Mouse (Mus musculus) embryonic facial prominence, embryonic 10.5 days (tissue): ENCODE data around the gene Cmtm8. TPM values are rescaled to one million over a fixed set of nuclear protein-coding genes. Genes with fewer than 3 reads are reported as not detected.

Source experiments
- DNase-seq: peaks from one replicate; pipeline ENCODE4 v3.0.0-alpha.2; 2017; ENCODE audit warnings: low spot score
- H3K27ac ChIP-seq: fragments of 300-500 bp; sonication (generic); replicated peaks from 2 replicates; pipeline ENCODE4 v1.5.1; 2016; ENCODE audit warnings: mild to moderate bottlenecking
- H3K27me3 ChIP-seq: fragments of 300-500 bp; sonication (generic); replicated peaks from 2 replicates; pipeline ENCODE4 v1.6.1; 2016; ENCODE audit warnings: low read depth, mild to moderate bottlenecking; ENCODE audit not compliant: poor library complexity, severe bottlenecking
- H3K36me3 ChIP-seq: fragments of 300-500 bp; sonication (generic); replicated peaks from 2 replicates; pipeline ENCODE4 v1.6.1; 2016; ENCODE audit warnings: mild to moderate bottlenecking, moderate library complexity
- H3K4me1 ChIP-seq: fragments of 300-500 bp; sonication (generic); 2 replicates; pipeline ENCODE4 v1.6.1; 2016
- H3K4me3 ChIP-seq: fragments of 300-500 bp; sonication (generic); 2 replicates; pipeline ENCODE4 v1.5.1; 2016; ENCODE audit warnings: mild to moderate bottlenecking, moderate library complexity
- H3K9me3 ChIP-seq: fragments of 300-500 bp; sonication (generic); 2 replicates; pipeline ENCODE4 v1.6.1; 2016; ENCODE audit warnings: mild to moderate bottlenecking
- WGBS: fragments of 180-500 bp; shearing (Covaris S2); methylation state at CpG from one replicate; pipeline ENCODE4 v1.1.7; 2016; 5-methylcytosine and 5-hydroxymethylcytosine counted together
- polyA plus RNA-seq: library from polyadenylated mRNA; unstranded; fragments of >200 nt; fragmentation: Nextera tagmentation; extraction: Ambion mirVana; gene quantifications from 2 replicates; pipeline ENCODE4 v1.2.1, GENCODE M21; 2016

Cmtm8 gene
- polyA plus RNA-seq, result 21.3 and 26.4 TPM in 2 replicates

DNA sequence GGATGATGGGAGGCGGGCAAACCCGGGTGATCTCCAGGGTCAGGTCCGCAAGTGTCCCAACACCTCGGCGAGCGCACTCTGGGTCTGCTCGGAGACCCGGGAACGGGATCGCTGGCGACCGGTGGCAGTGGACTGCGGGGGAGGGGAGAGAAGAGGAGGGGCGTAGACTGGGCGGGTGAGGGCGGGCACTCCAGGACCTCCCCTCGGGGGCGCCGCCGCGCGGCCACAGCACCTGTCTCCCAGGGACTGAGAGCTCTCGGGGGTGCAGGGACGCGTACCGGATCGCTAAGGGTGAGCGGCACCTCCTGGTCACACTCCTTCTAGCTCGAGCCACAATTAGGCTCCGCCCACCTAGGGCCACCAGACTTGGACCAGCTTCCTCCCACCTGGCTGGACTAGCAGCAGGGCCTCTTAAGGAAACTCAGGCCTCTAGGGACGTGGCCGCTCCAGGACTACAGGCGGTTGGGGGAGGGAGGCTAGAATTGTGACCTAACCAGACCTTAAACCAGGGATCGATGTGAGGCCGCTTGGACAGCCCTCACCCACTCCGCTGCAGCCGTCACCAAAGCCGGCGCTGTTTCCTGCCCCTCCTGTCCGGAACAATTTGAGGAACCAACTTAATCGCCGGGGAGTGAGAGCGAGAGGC is at the start of gene Cmtm8:
Gene Cmtm8 (minus strand): TSS at position 140 of the 646 bp plus-strand sequence.
- peaks cover 28% of the 10 kb centered on the region for H3K4me1 ChIP-seq
- peaks cover 51% of the 10 kb centered on the region for H3K27me3 ChIP-seq
- H3K36me3 ChIP-seq, result no peaks in the 10 kb centered on the region
- peak; percentile 81 for DNase-seq
- under 1% methylated on average over 43 of the region's 43 CpGs for WGBS
- H3K9me3 ChIP-seq, result no peaks in the 10 kb centered on the region
- H3K27ac ChIP-seq, result peak within 1 kb of the TSS; percentile 81
- H3K4me3 ChIP-seq, result peak within 1 kb of the TSS; percentile 82

DNA sequence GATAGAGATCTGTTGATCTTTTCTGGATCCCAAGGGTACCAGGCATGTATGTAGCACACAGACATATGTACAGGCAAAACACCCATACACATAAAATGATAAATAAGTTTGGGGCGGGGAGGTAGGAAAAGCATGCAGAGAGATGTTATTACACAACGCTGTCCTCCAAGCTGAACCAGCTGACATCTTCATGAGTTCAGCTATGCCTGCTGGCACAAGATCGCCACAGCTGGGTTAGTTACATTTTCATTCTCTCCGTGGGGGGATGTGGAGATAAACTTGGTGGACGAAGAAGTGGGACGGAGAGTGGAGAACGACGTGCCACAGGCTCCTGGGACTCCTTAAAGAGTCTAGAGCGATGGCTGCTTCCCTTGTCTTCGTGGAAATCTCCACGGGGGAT is 49.0 kb upstream of the Cmtm8 start:
- Histone ChIP-seq H3K4me3 (no peak overlapping the region), H3K27me3 (no peaks in the 10 kb centered on the region), H3K36me3 (no peaks in the 10 kb centered on the region), H3K4me1 (no peaks in the 10 kb centered on the region), H3K27ac (no peak overlapping the region), H3K9me3 (0 out of 2 replicates have a peak, but pooled peaks cover 2% of the 10 kb centered on the region)
- 88% methylated on average over 11 of the region's 11 CpGs for WGBS
- no peak for DNase-seq

DNA sequence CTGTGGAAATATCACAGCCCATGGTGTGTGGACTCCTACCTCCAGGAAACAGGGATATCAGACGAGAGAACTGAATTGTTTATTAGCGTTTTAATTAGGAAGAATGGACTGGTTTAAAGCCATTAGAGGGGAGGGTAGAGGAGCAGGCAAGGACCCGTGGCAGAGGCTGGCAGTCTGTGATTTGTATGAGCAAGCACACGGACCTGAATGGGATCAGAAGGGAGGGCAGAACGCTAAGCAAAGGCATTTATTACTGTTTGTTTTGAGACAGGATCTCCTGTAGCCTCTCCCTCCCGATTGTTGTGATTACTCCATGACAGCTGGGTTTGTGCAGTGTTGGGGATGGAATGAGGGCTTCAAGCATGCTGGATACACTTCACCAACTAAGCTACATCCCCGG is 46.4 kb upstream of the Cmtm8 start:
- 54% methylated on average over 7 of the region's 7 CpGs for WGBS
- no peak overlapping the region for H3K4me3 ChIP-seq
- H3K27ac ChIP-seq, result no peak overlapping the region
- peaks cover 10% of the 10 kb centered on the region; the same call in 1 of the 2 replicates for H3K4me1 ChIP-seq
- no peaks in the 10 kb centered on the region for H3K36me3 ChIP-seq
- DNase-seq, result no peak
- H3K9me3 ChIP-seq, result 0 out of 2 replicates have a peak, but pooled peaks cover 2% of the 10 kb centered on the region
- H3K27me3 ChIP-seq, result no peaks in the 10 kb centered on the region

DNA sequence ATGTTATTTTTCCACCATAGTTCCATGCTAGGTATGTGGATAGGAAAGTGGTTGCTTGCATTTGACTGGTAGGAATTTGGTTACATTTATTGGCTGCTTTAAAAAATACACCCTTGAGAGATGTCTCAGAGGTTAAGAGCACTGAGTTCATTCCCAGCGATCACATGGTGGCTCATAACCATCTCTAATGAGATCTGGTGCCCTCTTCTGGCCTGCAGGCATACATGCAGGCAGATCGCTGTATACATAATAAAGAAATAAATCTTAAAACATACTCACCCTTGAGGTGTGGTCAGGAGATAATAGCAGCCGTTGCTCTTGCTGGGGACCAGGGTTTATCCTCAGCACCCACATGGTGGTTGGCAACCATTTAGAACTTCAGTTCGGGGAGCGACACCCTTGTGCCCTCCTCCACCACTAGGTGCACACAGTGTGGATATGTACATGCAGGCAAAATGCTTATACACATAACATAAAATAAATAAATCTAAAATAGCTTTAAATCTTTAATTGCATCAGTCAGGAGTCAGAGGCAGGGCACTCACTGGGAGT is 45.0 kb upstream of the Cmtm8 start:
- 89% methylated on average over 5 of the region's 5 CpGs for WGBS
- Histone ChIP-seq H3K27me3 (no peaks in the 10 kb centered on the region), H3K4me1 (peaks cover 10% of the 10 kb centered on the region; the same call in 1 of the 2 replicates), H3K4me3 (no peak overlapping the region), H3K36me3 (no peaks in the 10 kb centered on the region), H3K9me3 (no peaks in the 10 kb centered on the region), H3K27ac (no peak overlapping the region)
- DNase-seq, result no peak

DNA sequence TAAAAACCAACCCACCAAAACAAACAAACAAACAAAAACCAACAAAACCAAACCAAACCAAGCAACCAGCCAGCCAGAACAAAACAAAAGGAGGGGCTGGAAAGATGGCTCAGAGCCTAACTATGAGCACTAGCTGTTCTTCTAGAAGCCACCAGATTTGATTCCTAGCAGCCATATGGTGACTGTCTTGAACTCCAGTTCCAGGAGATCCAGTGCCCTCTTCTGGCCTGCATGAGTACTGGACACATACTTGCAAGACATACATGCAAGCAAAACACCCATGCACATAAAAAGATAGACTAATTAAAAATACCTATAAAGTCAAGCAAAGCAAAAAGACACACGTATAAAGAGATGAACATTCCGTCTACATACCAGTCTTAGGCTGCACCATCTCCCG is 43.7 kb upstream of the Cmtm8 start:
- Histone ChIP-seq H3K4me1 (peaks cover 10% of the 10 kb centered on the region; the same call in 1 of the 2 replicates), H3K27ac (no peak overlapping the region), H3K36me3 (no peaks in the 10 kb centered on the region), H3K4me3 (no peak overlapping the region), H3K9me3 (no peaks in the 10 kb centered on the region), H3K27me3 (no peaks in the 10 kb centered on the region)
- 90% methylated on average over 3 of the region's 3 CpGs for WGBS
- peak; percentile 33 for DNase-seq

DNA sequence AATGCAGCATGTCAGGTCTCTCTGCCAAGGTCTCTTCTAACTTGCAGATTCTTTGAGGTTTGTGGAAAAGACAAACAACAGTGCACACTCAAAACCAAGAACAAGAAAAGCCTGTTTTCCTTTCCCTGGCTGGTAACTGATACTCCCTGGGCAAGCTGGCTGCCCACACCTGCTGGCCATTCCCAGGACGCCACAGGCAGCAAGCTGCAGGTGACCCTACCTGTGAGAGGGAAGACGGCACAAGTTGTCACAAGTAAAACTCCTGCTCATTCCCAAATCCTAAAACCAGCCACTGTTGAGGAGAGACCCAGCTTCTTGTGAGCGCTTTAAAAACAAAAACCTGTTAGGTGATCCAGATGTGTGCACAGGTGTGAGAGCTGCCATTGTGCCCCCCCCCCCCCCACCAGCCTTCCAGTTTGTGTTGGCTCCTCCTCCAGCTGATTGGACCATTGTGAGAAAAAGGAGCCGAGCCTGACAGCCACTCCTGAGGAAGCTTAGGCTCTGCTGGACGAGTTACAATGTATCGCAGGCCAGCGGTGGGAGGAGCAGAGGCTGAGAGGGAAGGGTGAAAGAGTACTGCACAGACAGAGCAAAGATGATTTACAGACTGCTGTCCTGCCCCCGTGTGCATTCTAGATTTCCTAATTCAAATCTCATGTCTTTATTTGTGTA is 42.2 kb upstream of the Cmtm8 start:
- Histone ChIP-seq H3K27ac (no peak overlapping the region), H3K36me3 (no peaks in the 10 kb centered on the region), H3K4me3 (no peak overlapping the region), H3K27me3 (no peaks in the 10 kb centered on the region), H3K9me3 (no peaks in the 10 kb centered on the region), H3K4me1 (peaks cover 10% of the 10 kb centered on the region; the same call in 1 of the 2 replicates)
- 26% methylated on average over 8 of the region's 8 CpGs for WGBS
- DNase-seq, result peak; percentile 47

DNA sequence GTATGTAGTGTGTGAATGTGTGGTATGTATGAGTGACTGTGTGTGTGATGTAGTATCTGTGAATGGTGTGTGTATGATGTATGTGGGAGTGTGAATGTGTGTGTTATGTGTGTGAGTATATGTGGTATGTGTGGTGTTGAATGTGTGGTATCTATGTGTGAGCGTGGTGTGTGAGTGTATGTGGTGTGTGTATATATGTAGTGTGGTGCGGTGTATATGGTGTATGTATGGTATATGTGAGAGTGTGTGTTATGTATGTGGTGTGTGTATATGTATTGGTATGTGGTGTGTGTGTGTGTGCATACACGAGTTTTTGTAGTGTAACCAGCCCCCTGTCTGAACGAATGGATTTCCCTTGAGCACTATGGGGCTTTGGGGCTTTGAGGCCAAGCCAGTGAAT is 41.6 kb upstream of the Cmtm8 start:
- Histone ChIP-seq H3K36me3 (no peaks in the 10 kb centered on the region), H3K27ac (no peak overlapping the region), H3K9me3 (no peaks in the 10 kb centered on the region), H3K4me1 (peaks cover 10% of the 10 kb centered on the region; the same call in 1 of the 2 replicates), H3K27me3 (no peaks in the 10 kb centered on the region), H3K4me3 (no peak overlapping the region)
- WGBS, result 77% methylated on average over 4 of the region's 4 CpGs
- no peak for DNase-seq

DNA sequence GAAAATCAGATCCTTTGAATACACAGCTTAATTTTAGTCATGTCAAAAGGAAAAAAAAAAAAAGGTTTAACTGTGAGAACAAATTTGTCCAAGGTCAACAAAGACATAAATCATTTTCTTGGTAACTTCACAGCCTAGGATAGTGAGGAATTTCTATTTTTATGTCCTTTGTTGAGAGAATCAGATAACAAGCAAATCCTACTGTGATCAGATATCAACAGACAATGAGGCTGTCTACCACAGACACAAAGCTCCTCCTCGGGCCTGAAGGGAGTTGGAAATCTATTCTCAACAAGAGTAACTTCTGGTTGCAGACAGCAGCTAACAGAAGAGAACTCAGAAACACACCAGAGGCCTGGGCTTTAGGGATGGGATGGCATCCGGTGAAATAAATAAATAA is 38.0 kb upstream of the Cmtm8 start:
- no peaks in the 10 kb centered on the region for H3K36me3 ChIP-seq
- no peak for DNase-seq
- H3K9me3 ChIP-seq, result no peaks in the 10 kb centered on the region
- peaks cover 10% of the 10 kb centered on the region; the same call in 1 of the 2 replicates for H3K4me1 ChIP-seq
- WGBS, result 80% methylated on average over 2 of the region's 2 CpGs
- no peak overlapping the region for H3K27ac ChIP-seq
- H3K27me3 ChIP-seq, result no peaks in the 10 kb centered on the region
- no peak overlapping the region for H3K4me3 ChIP-seq

DNA sequence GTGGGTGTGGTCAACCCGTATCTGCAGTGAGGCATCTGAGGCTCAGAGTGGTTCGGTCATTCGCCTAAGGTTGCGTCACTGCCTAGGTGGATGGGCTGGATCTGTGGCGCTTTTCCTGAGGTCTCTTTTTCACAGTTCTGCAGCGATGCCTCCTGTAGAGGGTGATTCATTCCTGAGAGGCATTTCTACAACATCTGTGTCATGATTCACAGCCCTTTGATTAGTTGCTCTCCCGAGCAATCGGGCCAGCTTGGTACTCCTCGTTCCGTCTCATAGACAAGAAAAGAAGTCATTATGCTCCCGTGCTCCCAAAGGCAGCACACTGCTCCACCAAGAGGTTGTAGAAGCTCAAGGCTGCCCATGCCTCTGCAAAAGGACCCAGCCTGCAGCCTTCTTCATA is 11.4 kb upstream of the Cmtm8 start:
- peaks cover 6% of the 10 kb centered on the region; the same call in 1 of the 2 replicates for H3K4me1 ChIP-seq
- 80% methylated on average over 11 of the region's 11 CpGs for WGBS
- DNase-seq, result no peak

DNA sequence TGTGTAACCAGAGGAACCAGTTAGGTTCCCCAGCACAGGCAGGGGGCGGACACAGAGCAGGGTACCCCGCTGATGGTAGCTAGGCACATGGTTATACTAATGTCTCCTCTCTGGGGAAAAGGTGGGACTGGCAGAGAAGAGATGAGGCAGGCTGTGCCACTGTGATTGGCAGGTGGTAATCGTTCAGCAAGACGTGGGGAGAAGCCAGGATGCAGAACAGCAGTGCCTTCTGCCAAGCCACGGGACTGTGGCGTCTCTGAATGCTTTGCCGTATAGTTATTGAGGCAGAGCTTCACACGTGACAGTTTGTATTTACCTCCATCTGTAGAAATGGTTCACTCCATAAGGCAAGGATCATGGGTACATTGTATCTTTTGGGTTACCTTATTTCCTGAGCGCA is 10.7 kb upstream of the Cmtm8 start:
- DNase-seq, result no peak
- Histone ChIP-seq H3K36me3 (no peaks in the 10 kb centered on the region), H3K4me3 (no peak overlapping the region), H3K27me3 (no peaks in the 10 kb centered on the region), H3K4me1 (peaks cover 6% of the 10 kb centered on the region; the same call in 1 of the 2 replicates), H3K9me3 (no peaks in the 10 kb centered on the region), H3K27ac (no peak overlapping the region)
- WGBS, result 73% methylated on average over 9 of the region's 9 CpGs

More for the DNA sequence above, 11.4 kb upstream of the Cmtm8 start:
- no peaks in the 10 kb centered on the region for H3K9me3 ChIP-seq
- H3K27me3 ChIP-seq, result no peaks in the 10 kb centered on the region
- H3K36me3 ChIP-seq, result no peaks in the 10 kb centered on the region
- no peak overlapping the region for H3K4me3 ChIP-seq
- no peak overlapping the region for H3K27ac ChIP-seq

DNA sequence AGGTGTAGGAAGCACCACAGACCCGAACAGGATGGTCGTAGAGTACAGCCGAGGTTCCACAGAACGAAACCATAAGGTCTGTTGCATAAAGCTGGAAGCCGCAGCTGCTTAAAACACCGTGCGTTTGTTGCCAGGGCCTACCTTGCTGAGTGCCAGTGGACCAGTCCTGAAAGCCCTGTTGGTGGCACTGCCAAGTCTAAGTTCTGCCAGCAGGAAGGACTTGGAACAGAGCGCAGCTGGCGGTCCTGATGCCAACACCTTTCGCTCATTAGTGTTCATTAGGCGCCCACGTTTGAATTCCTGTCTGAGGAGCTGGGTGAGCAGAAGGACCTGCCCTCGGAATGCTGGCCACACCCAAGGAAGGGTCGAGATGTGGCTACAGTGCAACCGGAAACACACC is 9.4 kb upstream of the Cmtm8 start:
- H3K4me3 ChIP-seq, result no peak overlapping the region
- no peaks in the 10 kb centered on the region for H3K36me3 ChIP-seq
- 86% methylated on average over 15 of the region's 15 CpGs for WGBS
- no peak for DNase-seq
- peaks cover 6% of the 10 kb centered on the region; the same call in 1 of the 2 replicates for H3K4me1 ChIP-seq
- no peak overlapping the region for H3K27ac ChIP-seq
- no peaks in the 10 kb centered on the region for H3K9me3 ChIP-seq
- H3K27me3 ChIP-seq, result no peaks in the 10 kb centered on the region

DNA sequence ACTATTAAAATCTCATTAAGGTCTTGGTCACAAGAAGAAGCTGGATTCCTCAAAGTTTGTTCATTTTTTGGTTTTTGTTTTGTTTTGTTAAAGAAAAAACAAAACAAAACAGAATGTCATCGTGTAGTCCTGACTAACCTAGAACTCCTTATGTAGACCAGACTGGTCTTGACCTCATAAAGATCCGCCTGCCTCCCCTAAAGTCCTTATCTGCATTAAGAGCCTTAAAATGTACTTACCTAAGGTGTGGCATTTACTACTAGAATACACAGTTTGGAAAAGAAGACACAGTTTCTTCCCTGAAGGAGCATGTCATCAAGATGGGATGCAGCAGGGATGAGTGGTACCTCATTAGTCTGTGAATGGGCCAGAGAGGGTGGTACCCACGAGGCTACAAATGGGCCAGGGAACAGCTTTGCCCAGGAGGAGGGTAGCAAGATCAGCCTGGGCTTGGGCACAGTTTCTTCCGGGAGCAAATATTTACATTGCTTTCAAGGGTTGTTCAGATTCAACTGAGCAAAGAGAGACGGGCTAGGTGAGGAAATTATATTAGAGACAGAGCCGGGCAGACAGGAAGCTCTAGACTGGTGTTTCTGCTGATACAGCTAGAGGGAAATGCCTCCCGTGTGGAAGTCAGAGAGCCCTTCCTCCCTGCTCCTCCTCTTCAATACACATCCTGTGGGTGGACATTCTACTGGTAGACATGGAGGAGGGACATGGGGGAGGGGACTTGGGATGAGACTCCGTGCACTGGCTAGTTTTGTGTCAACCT is 7.6 kb upstream of the Cmtm8 start:
- Histone ChIP-seq H3K27me3 (no peaks in the 10 kb centered on the region), H3K27ac (no peak overlapping the region), H3K4me3 (no peak overlapping the region), H3K4me1 (peaks cover 6% of the 10 kb centered on the region; the same call in 1 of the 2 replicates), H3K9me3 (no peaks in the 10 kb centered on the region), H3K36me3 (no peaks in the 10 kb centered on the region)
- DNase-seq, result no peak
- 68% methylated on average over 8 of the region's 8 CpGs for WGBS
